Mouse (Mus musculus): ENCODE data around the gene Wdfy2.
"Not testable (repeated sequence)": the region's sequence is repeated elsewhere in the genome, so short reads cannot be mapped to it uniquely, and the experiment has no call there.

GRCm38 (mm10) chr14:62835737-62836136 is 1.7 kb upstream of the Wdfy2 start:
- TF ChIP-seq POLR2A (IDR thresholded peaks at IDR 0.05; ENCODE audit: low read depth, low read length); CTCF (IDR thresholded peaks at IDR 0.05; ENCODE audit: extremely low read depth, insufficient read length, insufficient replicate concordance, low read depth, low read length): not testable (repeated sequence)

All from small intestine, adult 2 months (tissue).